Mouse (Mus musculus) G1E (cell line): ENCODE results near the gene Raver1. TPM values are rescaled to one million over a fixed set of nuclear protein-coding genes. Genes with fewer than 3 reads are reported as not detected.

ENCODE experiments used
- ATAC-seq: 2 replicates; pipeline ENCODE4 v1.8.0; 2016; ENCODE audit warnings: mild to moderate bottlenecking; ENCODE audit not compliant: insufficient number of reproducible peaks, poor library complexity, low FRiP score, severe bottlenecking; ENCODE audit errors: extremely low read depth
- DNase-seq: peaks from one replicate; pipeline ENCODE4 v3.0.0; 2012; ENCODE audit warnings: low spot score
- H3K27me3 ChIP-seq: 2 replicates; pipeline ENCODE4 v1.6.1; 2012; ENCODE audit warnings: mild to moderate bottlenecking, low read length, inconsistent platforms; ENCODE audit not compliant: insufficient read depth
- H3K36me3 ChIP-seq: replicated peaks from 2 replicates; pipeline ENCODE3; 2012; ENCODE audit warnings: mild to moderate bottlenecking, inconsistent platforms
- H3K4me1 ChIP-seq: 2 replicates; pipeline ENCODE4 v1.6.1; 2012; ENCODE audit warnings: low read depth, low read length, inconsistent platforms, mixed read lengths; ENCODE audit not compliant: insufficient read depth
- H3K4me3 ChIP-seq: 2 replicates; pipeline ENCODE4 v1.5.1; 2012; ENCODE audit warnings: low read depth, mild to moderate bottlenecking, inconsistent platforms, low read length, moderate library complexity, mixed read lengths
- H3K9me3 ChIP-seq: replicated peaks from 2 replicates; pipeline ENCODE4 v1.6.1; 2012; ENCODE audit warnings: inconsistent platforms
- CTCF ChIP-seq: IDR thresholded peaks from 2 replicates; pipeline ENCODE4 v1.5.1; 2012; ENCODE audit warnings: low read depth, low read length, inconsistent platforms, mixed read lengths
- GATA1 ChIP-seq: IDR thresholded peaks from 2 replicates; pipeline ENCODE4 v1.6.1; 2012; ENCODE audit warnings: borderline replicate concordance, low read length, inconsistent platforms, mixed read lengths
- GATA2 ChIP-seq: IDR thresholded peaks from 2 replicates; pipeline ENCODE4 v1.6.1; 2012; ENCODE audit warnings: low read depth, low read length, inconsistent platforms, borderline replicate concordance
- POLR2AphosphoS5 ChIP-seq: IDR thresholded peaks from 2 replicates; pipeline ENCODE4 v1.6.1; 2012; ENCODE audit warnings: low read depth, low read length, inconsistent platforms; ENCODE audit not compliant: insufficient replicate concordance
- TAL1 ChIP-seq: conservative IDR thresholded peaks from 2 replicates; pipeline ENCODE4 v1.6.1; 2012; ENCODE audit warnings: low read depth, low read length, inconsistent platforms, mixed read lengths
- polyA plus RNA-seq: library from polyadenylated mRNA; stranded (reverse); fragments of >175 nt; gene quantifications from 2 replicates; pipeline ENCODE4 v1.2.3, GENCODE M21; 2012
- total RNA-seq, 2 experiments: library from RNA; stranded (forward) in 1 of 2; stranded (reverse) in 1 of 2; fragments of 200-1000 nt in 1 of 2; fragments of >200 nt in 1 of 2; fragmentation: Nextera tagmentation in 1 of 2; gene quantifications; 2 replicates each; pipeline ENCODE4 v1.2.3; 2014 to 2017

Raver1 gene
- total and polyA plus RNA-seq, 3 experiments, result 0.92 to 72.2 (median 19.6) TPM

DNA sequence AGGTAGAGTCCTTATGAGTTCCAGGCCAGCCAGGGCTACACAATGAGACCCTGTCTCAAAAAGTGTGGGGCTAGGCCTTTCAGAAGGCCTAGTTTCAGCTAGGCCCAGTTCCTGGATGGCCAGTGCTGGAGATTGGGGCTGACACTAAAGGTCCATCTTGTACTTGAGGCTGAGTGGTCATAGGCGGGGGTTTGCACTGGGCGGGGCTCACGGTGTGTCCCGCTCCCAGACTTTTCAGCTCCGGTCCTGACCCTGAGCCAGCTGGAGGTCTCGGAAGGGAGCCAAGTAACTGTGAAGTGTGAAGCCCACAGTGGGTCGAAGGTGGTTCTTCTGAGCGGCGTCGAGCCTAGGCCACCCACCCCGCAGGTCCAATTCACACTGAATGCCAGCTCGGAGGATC lies 65.0 kb downstream of the Raver1 start:
- Histone ChIP-seq H3K36me3 (peaks cover 51% of the 10 kb centered on the region), H3K4me1 (peaks cover 51% of the 10 kb centered on the region), H3K4me3 (no peak overlapping the region), H3K9me3 (no peaks in the 10 kb centered on the region), H3K27me3 (no peaks in the 10 kb centered on the region)
- TF ChIP-seq POLR2AphosphoS5 (no peak), TAL1 (no peak), GATA2 (no peak), GATA1 (no peak), CTCF (no peak)
- DNase-seq (no peak), ATAC-seq (no peak)

- DNase-seq, result no peak
- TF ChIP-seq POLR2AphosphoS5 (no peak), GATA2 (no peak), GATA1 (no peak), TAL1 (no peak), CTCF (no peak)
- H3K4me3 ChIP-seq, result no peak overlapping the region
- no peaks in the 10 kb centered on the region for H3K27me3 ChIP-seq
- H3K36me3 ChIP-seq, result peaks cover 65% of the 10 kb centered on the region
- no peaks in the 10 kb centered on the region for H3K9me3 ChIP-seq
- peaks cover 40% of the 10 kb centered on the region for H3K4me1 ChIP-seq
- ATAC-seq, result no peak
Observed at GRCm38 (mm10) chr9:21025258-21025810, 66.5 kb downstream of the Raver1 start.

Other genes starting within 250 kb of the Raver1 start
Only the 20 nearest of the 24 such genes appear.
- gene Ppan, start 203.8 kb downstream of the Raver1 start, total RNA-seq (2014; fragmentation: Nextera tagmentation), result 40.3 and 47.7 TPM in 2 replicates
- 66.9 and 71.7 TPM in 2 replicates for gene Ppan, start 203.8 kb downstream of the Raver1 start, total RNA-seq (2017)
- gene Ppan, start 203.8 kb downstream of the Raver1 start, polyA plus RNA-seq, result 297 and 313 TPM in 2 replicates
- 198 and 222 TPM in 2 replicates for gene Eif3g, start 193.4 kb downstream of the Raver1 start, total RNA-seq (2014; fragmentation: Nextera tagmentation)
- 173 and 175 TPM in 2 replicates for gene Eif3g, start 193.4 kb downstream of the Raver1 start, total RNA-seq (2017)
- 475 and 545 TPM in 2 replicates for gene Eif3g, start 193.4 kb downstream of the Raver1 start, polyA plus RNA-seq
- gene Dnmt1, start 132.1 kb downstream of the Raver1 start, total RNA-seq (2014; fragmentation: Nextera tagmentation), result 142 and 148 TPM in 2 replicates
- 167 and 197 TPM in 2 replicates for gene Dnmt1, start 132.1 kb downstream of the Raver1 start, total RNA-seq (2017)
- gene Dnmt1, start 132.1 kb downstream of the Raver1 start, polyA plus RNA-seq, result 178 and 209 TPM in 2 replicates
- gene S1pr2, start 115.2 kb downstream of the Raver1 start, total RNA-seq (2014; fragmentation: Nextera tagmentation), result 1.8 and 8.4 TPM in 2 replicates
- gene S1pr2, start 115.2 kb downstream of the Raver1 start, total RNA-seq (2017), result 2.1 and 2.8 TPM in 2 replicates
- gene S1pr2, start 115.2 kb downstream of the Raver1 start, polyA plus RNA-seq, result 1.6 TPM in 2 replicates
- gene Mrpl4, start 89.3 kb downstream of the Raver1 start, total RNA-seq (2014; fragmentation: Nextera tagmentation), result 38.4 and 39.6 TPM in 2 replicates
- 39.1 and 51.5 TPM in 2 replicates for gene Mrpl4, start 89.3 kb downstream of the Raver1 start, total RNA-seq (2017)
- 92.6 and 129 TPM in 2 replicates for gene Mrpl4, start 89.3 kb downstream of the Raver1 start, polyA plus RNA-seq
- gene Icam1, start 76.0 kb downstream of the Raver1 start, total RNA-seq (2014; fragmentation: Nextera tagmentation), result 9.6 and 9.9 TPM in 2 replicates
- 15.7 and 17.1 TPM in 2 replicates for gene Icam1, start 76.0 kb downstream of the Raver1 start, total RNA-seq (2017)
- gene Icam1, start 76.0 kb downstream of the Raver1 start, polyA plus RNA-seq, result 5.0 and 5.8 TPM in 2 replicates
- 2.1 and 4.8 TPM in 2 replicates for gene Icam4, start 62.6 kb downstream of the Raver1 start, total RNA-seq (2014; fragmentation: Nextera tagmentation)
- 8.2 and 10.6 TPM in 2 replicates for gene Icam4, start 62.6 kb downstream of the Raver1 start, total RNA-seq (2017)
- gene Icam4, start 62.6 kb downstream of the Raver1 start, polyA plus RNA-seq, result 8.3 and 11.2 TPM in 2 replicates
- gene Icam5, start 59.9 kb downstream of the Raver1 start, total RNA-seq (2014; fragmentation: Nextera tagmentation), result not detected in 2 replicates
- 0.33 and 0.99 TPM in 2 replicates for gene Icam5, start 59.9 kb downstream of the Raver1 start, total RNA-seq (2017)
- gene Icam5, start 59.9 kb downstream of the Raver1 start, polyA plus RNA-seq, result 0.30 and 0.38 TPM in 2 replicates
- gene Zglp1, start 24.9 kb downstream of the Raver1 start, total RNA-seq (2014; fragmentation: Nextera tagmentation), result not detected in 2 replicates
- gene Zglp1, start 24.9 kb downstream of the Raver1 start, total RNA-seq (2017), result not detected in 2 replicates
- 4.0 and 4.5 TPM in 2 replicates for gene Zglp1, start 24.9 kb downstream of the Raver1 start, polyA plus RNA-seq
- 0.98 and 2.2 TPM in 2 replicates for gene Gm49373, start 18.9 kb downstream of the Raver1 start, total RNA-seq (2014; fragmentation: Nextera tagmentation)
- 0.33 and 1.0 TPM in 2 replicates for gene Gm49373, start 18.9 kb downstream of the Raver1 start, total RNA-seq (2017)
- gene Gm49373, start 18.9 kb downstream of the Raver1 start, polyA plus RNA-seq, result 0.61 and 1.2 TPM in 2 replicates
- gene Fdx1l, start 18.4 kb downstream of the Raver1 start, total RNA-seq (2014; fragmentation: Nextera tagmentation), result 52.4 and 58.5 TPM in 2 replicates
- 54.3 and 56.1 TPM in 2 replicates for gene Fdx1l, start 18.4 kb downstream of the Raver1 start, total RNA-seq (2017)
- 30.6 and 31.0 TPM in 2 replicates for gene Fdx1l, start 18.4 kb downstream of the Raver1 start, polyA plus RNA-seq
- 95.6 and 162 TPM in 2 replicates for gene Gm38431, start within 50 bp of the Raver1 start, total RNA-seq (2014; fragmentation: Nextera tagmentation)
- 2.1 and 2.8 TPM in 2 replicates for gene Gm38431, start within 50 bp of the Raver1 start, total RNA-seq (2017)
- 382 and 444 TPM in 2 replicates for gene Gm38431, start within 50 bp of the Raver1 start, polyA plus RNA-seq
- 16.1 and 16.6 TPM in 2 replicates for gene Tyk2, start 39.2 kb upstream of the Raver1 start, total RNA-seq (2014; fragmentation: Nextera tagmentation)
- gene Tyk2, start 39.2 kb upstream of the Raver1 start, total RNA-seq (2017), result 17.4 and 19.0 TPM in 2 replicates
- 17.3 and 19.0 TPM in 2 replicates for gene Tyk2, start 39.2 kb upstream of the Raver1 start, polyA plus RNA-seq
- 80.4 and 86.7 TPM in 2 replicates for gene Cdc37, start 58.0 kb upstream of the Raver1 start, total RNA-seq (2014; fragmentation: Nextera tagmentation)
- 124 and 193 TPM in 2 replicates for gene Cdc37, start 58.0 kb upstream of the Raver1 start, total RNA-seq (2017)
- gene Cdc37, start 58.0 kb upstream of the Raver1 start, polyA plus RNA-seq, result 213 and 280 TPM in 2 replicates
- gene Pde4a, start 73.7 kb upstream of the Raver1 start, total RNA-seq (2014; fragmentation: Nextera tagmentation), result 2.5 and 2.9 TPM in 2 replicates
- gene Pde4a, start 73.7 kb upstream of the Raver1 start, total RNA-seq (2017), result 1.5 and 1.7 TPM in 2 replicates
- 1.4 and 1.5 TPM in 2 replicates for gene Pde4a, start 73.7 kb upstream of the Raver1 start, polyA plus RNA-seq
- gene Keap1, start 147.4 kb upstream of the Raver1 start, total RNA-seq (2014; fragmentation: Nextera tagmentation), result 16.7 and 21.3 TPM in 2 replicates
- 46.4 and 48.1 TPM in 2 replicates for gene Keap1, start 147.4 kb upstream of the Raver1 start, total RNA-seq (2017)
- 73.3 and 81.7 TPM in 2 replicates for gene Keap1, start 147.4 kb upstream of the Raver1 start, polyA plus RNA-seq
- not detected in 2 replicates for gene S1pr5, start 156.4 kb upstream of the Raver1 start, total RNA-seq (2014; fragmentation: Nextera tagmentation)
- gene S1pr5, start 156.4 kb upstream of the Raver1 start, total RNA-seq (2017), result 0.11 TPM in 1 of 2 replicates, not detected in the other
- gene S1pr5, start 156.4 kb upstream of the Raver1 start, polyA plus RNA-seq, result not detected in 2 replicates
- 7.0 and 14.5 TPM in 2 replicates for gene Atg4d, start 173.3 kb upstream of the Raver1 start, total RNA-seq (2014; fragmentation: Nextera tagmentation)
- gene Atg4d, start 173.3 kb upstream of the Raver1 start, total RNA-seq (2017), result 9.1 and 11.0 TPM in 2 replicates
- gene Atg4d, start 173.3 kb upstream of the Raver1 start, polyA plus RNA-seq, result 14.9 and 20.7 TPM in 2 replicates
- gene Kri1, start 196.0 kb upstream of the Raver1 start, total RNA-seq (2014; fragmentation: Nextera tagmentation), result 45.4 and 52.7 TPM in 2 replicates
- gene Kri1, start 196.0 kb upstream of the Raver1 start, total RNA-seq (2017), result 74.3 and 89.3 TPM in 2 replicates
- gene Kri1, start 196.0 kb upstream of the Raver1 start, polyA plus RNA-seq, result 46.2 and 56.6 TPM in 2 replicates
- gene Cdkn2d, start 199.4 kb upstream of the Raver1 start, total RNA-seq (2014; fragmentation: Nextera tagmentation), result 15.4 and 35.8 TPM in 2 replicates
- gene Cdkn2d, start 199.4 kb upstream of the Raver1 start, total RNA-seq (2017), result 30.3 and 31.2 TPM in 2 replicates
- 14.3 and 17.4 TPM in 2 replicates for gene Cdkn2d, start 199.4 kb upstream of the Raver1 start, polyA plus RNA-seq